Mouse (Mus musculus): ENCODE results near the gene Nfatc2. TPM values are rescaled to one million over a fixed set of nuclear protein-coding genes. Genes with fewer than 3 reads are reported as not detected.

The Nfatc2 gene
- polyA plus RNA-seq, 1 experiment from 2014 or later: 0.03 TPM

DNA sequence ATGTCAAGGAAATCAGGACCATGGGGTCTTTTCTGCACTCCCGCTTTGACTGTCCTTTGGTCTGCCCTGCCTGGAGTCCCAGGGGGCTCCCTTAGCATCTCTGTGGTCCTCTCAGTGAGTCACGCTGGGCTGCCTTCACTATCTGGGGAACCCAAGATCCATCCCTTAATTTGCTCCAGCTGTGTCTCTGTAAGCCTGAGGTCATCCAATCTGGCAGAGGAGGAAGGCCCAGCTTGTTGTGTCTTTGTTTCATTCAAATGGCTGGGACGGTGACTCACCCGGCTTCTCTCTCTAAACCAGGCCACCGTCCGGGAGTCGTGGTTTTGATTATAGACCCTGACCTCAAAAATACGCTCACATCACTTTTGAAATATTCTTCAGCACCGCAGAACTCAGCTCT is 135.4 kb downstream of the Nfatc2 start:
- ChIA-PET CTCF (interaction anchor here (5.6 kb wide), 1 partner anchor 164 kb away, joined by 38 read pairs; no protein-coding TSS in a partner anchor), POLR2A (no interaction called here)
- no peak for TF ChIP-seq CTCF (IDR thresholded peaks at IDR 0.05)
- DNase-seq (ENCODE audit: low read depth, low spot score) (peak; percentile 72), ATAC-seq (peak; percentile 55)
- in situ Hi-C loops (cut with MboI; ENCODE audit: low pct_unique_long_range_greater_than_20kb): loop anchor here (5.0 to 25.0 kb wide), 3 partner anchors 81 to 421 kb away; no protein-coding TSS in a partner anchor
- no peaks in the 10 kb centered on the region for H3K27me3 ChIP-seq

- in situ Hi-C loops (cut with MboI; ENCODE audit: low pct_unique_long_range_greater_than_20kb): loop anchor here (5.0 to 25.0 kb wide), 3 partner anchors 82 to 422 kb away; no protein-coding TSS in a partner anchor
- DNase-seq (ENCODE audit: low read depth, low spot score): no peak
Observed at GRCm38 (mm10) chr2:168465646-168466045, 135.8 kb downstream of the Nfatc2 start.

DNA sequence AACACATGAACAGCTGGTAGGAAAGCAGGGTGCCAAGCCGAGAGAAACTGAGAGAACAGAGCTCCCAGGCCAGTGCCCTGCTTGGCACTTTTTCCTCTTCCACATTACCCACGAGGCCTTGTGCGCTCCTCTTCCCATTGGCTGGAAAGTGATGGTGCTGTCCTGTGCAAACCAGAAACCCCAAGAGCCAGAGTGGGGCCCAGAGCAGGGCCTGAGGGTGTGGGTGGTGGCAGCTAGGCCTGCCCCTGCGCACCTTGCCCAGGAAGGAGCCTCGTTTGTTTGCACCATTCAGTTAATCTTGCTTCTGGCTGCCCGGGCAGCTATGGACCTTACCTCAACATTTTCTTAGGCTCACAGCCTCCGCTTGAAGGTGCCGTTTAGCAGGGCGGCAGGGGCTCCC is 139.6 kb downstream of the Nfatc2 start:
- TF ChIP-seq CTCF (IDR thresholded peaks at IDR 0.05): no peak
- POLR2A ChIA-PET: no interaction called here
- ATAC-seq: no peak
- CTCF ChIA-PET: no interaction called here
- DNase-seq (ENCODE audit: low read depth, low spot score): no peak
- in situ Hi-C loops (cut with MboI; ENCODE audit: low pct_unique_long_range_greater_than_20kb): loop anchor here (25.0 kb wide), 1 partner anchor 425 kb away; no protein-coding TSS in a partner anchor
- no peaks in the 10 kb centered on the region for H3K27me3 ChIP-seq

More at GRCm38 (mm10) chr2:168465646-168466045, 135.8 kb downstream of the Nfatc2 start:
- ATAC-seq: no peak
- CTCF ChIA-PET: interaction anchor here (5.6 kb wide), 1 partner anchor 165 kb away, joined by 38 read pairs; no protein-coding TSS in a partner anchor
- POLR2A ChIA-PET: no interaction called here
- H3K27me3 ChIP-seq: no peaks in the 10 kb centered on the region
- TF ChIP-seq CTCF (IDR thresholded peaks at IDR 0.05): no peak

DNA sequence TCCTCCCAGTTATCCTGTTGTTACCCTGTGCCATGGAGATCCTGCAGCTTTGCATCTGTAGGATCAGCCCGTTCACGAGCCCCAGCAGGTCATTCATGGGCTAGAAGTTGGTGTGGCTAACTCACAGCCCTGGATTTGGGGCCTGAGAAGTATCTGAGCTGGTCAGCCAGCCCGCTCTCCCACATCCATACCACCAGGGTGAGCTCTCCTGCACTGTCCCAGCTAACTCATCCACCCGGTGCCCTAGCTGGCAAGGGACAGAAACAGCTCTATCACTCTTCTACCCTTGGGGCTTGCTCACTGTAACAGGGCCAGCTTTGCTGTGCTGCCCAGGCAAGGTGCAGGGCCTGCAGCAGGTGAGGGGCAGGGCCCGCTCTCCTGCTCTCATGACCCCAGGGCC is 141.8 kb downstream of the Nfatc2 start:
- no peak for DNase-seq (ENCODE audit: low read depth, low spot score)
- ChIA-PET CTCF (interaction anchor here (0.8 to 2.2 kb wide), 4 partner anchors 9 to 260 kb away, joined by 3 to 8 read pairs (median 4); no protein-coding TSS in a partner anchor), POLR2A (interaction anchor here (1.4 kb wide), 1 partner anchor 166 kb away, joined by 4 read pairs; no protein-coding TSS in a partner anchor)
- ATAC-seq: no peak
- in situ Hi-C loops (cut with MboI; ENCODE audit: low pct_unique_long_range_greater_than_20kb): loop anchor here (25.0 kb wide), 1 partner anchor 428 kb away; no protein-coding TSS in a partner anchor
- no peaks in the 10 kb centered on the region for H3K27me3 ChIP-seq
- no peak for TF ChIP-seq CTCF (IDR thresholded peaks at IDR 0.05)

DNA sequence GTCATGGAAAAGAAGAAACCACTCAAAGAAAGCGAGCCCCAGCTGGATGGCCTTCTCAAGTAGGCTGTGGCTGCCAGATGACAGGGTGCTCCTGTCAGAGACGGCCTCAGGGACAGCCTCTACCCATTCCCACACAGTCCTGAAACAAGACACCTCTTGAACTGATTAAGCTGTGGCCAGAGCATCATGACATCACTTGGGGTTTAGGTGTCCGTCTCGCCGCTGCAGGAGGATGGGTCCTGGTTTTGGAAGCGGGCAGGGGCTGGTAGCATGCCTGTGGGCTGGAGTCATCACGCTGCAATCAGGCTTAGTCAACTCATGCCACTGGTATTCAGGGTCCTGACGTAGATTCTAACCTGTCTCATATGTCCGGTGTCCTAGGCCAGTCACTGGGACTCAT is 142.9 kb downstream of the Nfatc2 start:
- DNase-seq (ENCODE audit: low read depth, low spot score): peak; percentile 83
- CTCF ChIA-PET: interaction anchor here (1.3 to 2.2 kb wide), 2 partner anchors 14 to 258 kb away, joined by 3 to 8 read pairs; no protein-coding TSS in a partner anchor
- no peak for TF ChIP-seq CTCF (IDR thresholded peaks at IDR 0.05)
- POLR2A ChIA-PET: no interaction called here
- peak; percentile 80 for ATAC-seq
- in situ Hi-C loops (cut with MboI; ENCODE audit: low pct_unique_long_range_greater_than_20kb): loop anchor here (25.0 kb wide), 1 partner anchor 429 kb away; no protein-coding TSS in a partner anchor
- no peaks in the 10 kb centered on the region for H3K27me3 ChIP-seq

GRCm38 (mm10) chr2:168451714-168452708 is 149.4 kb downstream of the Nfatc2 start:
- ChIA-PET POLR2A (interaction anchor here (0.6 kb wide), 1 partner anchor 1207 kb away, joined by 3 read pairs; no protein-coding TSS in a partner anchor), CTCF (interaction anchor here (1.6 kb wide), 1 partner anchor 13 kb away, joined by 7 read pairs; no protein-coding TSS in a partner anchor)
- no peaks in the 10 kb centered on the region for H3K27me3 ChIP-seq
- TF ChIP-seq CTCF (IDR thresholded peaks at IDR 0.05): no peak
- in situ Hi-C loops (cut with MboI; ENCODE audit: low pct_unique_long_range_greater_than_20kb): loop anchor here (25.0 kb wide), 1 partner anchor 435 kb away; no protein-coding TSS in a partner anchor
- DNase-seq (ENCODE audit: low read depth, low spot score): no peak
- no peak for ATAC-seq

DNA sequence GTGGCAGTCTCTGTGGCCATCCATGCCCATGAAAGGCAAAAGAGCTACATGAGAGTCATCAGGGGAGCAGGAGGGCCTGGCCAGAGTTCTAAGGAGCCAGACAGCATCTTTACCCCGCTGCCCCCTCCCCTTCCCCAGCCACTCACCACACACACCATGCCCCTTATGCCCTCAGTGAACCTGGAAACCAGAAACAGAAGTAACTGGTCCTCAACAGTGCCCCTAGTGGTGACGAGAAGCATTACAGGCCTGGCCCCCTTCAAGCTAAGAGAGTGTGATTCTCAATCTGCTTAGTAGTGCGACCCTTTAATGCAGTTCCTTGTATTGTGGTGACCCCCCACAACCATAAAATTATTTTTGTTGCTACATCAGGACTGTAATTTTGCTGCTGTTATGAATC is 150.5 kb downstream of the Nfatc2 start:
- in situ Hi-C loops (cut with MboI; ENCODE audit: low pct_unique_long_range_greater_than_20kb): loop anchor here (25.0 kb wide), 1 partner anchor 436 kb away; no protein-coding TSS in a partner anchor
- CTCF ChIA-PET: interaction anchor here (1.6 kb wide), 1 partner anchor 12 kb away, joined by 7 read pairs; no protein-coding TSS in a partner anchor
- no peak for ATAC-seq
- POLR2A ChIA-PET: no interaction called here
- TF ChIP-seq CTCF (IDR thresholded peaks at IDR 0.05): no peak
- no peaks in the 10 kb centered on the region for H3K27me3 ChIP-seq
- DNase-seq (ENCODE audit: low read depth, low spot score): no peak

GRCm38 (mm10) chr2:168448054-168448453 is 153.4 kb downstream of the Nfatc2 start:
- in situ Hi-C loops (cut with MboI; ENCODE audit: low pct_unique_long_range_greater_than_20kb): no loop called here
- ChIA-PET CTCF (interaction anchor here (0.6 to 1.5 kb wide), 3 partner anchors 29 to 196 kb away, joined by 3 to 4 read pairs (median 3); no protein-coding TSS in a partner anchor), POLR2A (no interaction called here)
- no peak for DNase-seq (ENCODE audit: low read depth, low spot score)
- H3K27me3 ChIP-seq: peaks cover 4% of the 10 kb centered on the region
- ATAC-seq: peak; percentile 32
- TF ChIP-seq CTCF (IDR thresholded peaks at IDR 0.05): no peak

DNA sequence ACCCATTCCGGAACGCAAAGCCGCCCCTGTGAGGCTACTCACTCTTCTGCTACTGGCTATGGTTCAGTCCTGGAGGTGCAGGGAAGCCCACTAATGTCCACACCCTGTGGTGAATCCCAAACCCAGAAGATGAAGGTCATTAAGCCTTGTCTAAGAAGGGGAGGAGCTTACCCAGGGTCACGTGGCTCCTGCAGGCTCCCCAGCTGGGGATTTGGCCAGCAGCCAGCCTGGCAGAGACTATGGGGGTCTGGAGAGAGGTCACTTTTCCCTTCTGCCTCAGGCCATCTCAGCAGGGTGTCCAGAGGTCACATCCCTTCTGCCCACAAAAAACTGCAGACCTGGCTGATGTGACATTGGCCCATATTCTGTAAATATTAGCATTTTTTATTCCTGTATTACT is 153.9 kb downstream of the Nfatc2 start:
- H3K27me3 ChIP-seq: peaks cover 4% of the 10 kb centered on the region
- DNase-seq (ENCODE audit: low read depth, low spot score) (no peak), ATAC-seq (no peak)
- POLR2A ChIA-PET: no interaction called here
- no peak for TF ChIP-seq CTCF (IDR thresholded peaks at IDR 0.05)
- CTCF ChIA-PET: interaction anchor here (0.6 to 1.5 kb wide), 2 partner anchors 29 to 195 kb away, joined by 3 to 4 read pairs; no protein-coding TSS in a partner anchor
- in situ Hi-C loops (cut with MboI; ENCODE audit: low pct_unique_long_range_greater_than_20kb): no loop called here

GRCm38 (mm10) chr2:168445211-168445810 is 156.1 kb downstream of the Nfatc2 start:
- no peak for DNase-seq (ENCODE audit: low read depth, low spot score)
- CTCF ChIA-PET: interaction anchor here (0.7 to 2.6 kb wide), 4 partner anchors 13 to 193 kb away, joined by 3 to 10 read pairs (median 6); no protein-coding TSS in a partner anchor
- ATAC-seq: no peak
- in situ Hi-C loops (cut with MboI; ENCODE audit: low pct_unique_long_range_greater_than_20kb): no loop called here
- POLR2A ChIA-PET: no interaction called here
- peak; percentile 94 for TF ChIP-seq CTCF (IDR thresholded peaks at IDR 0.05)
- peaks cover 4% of the 10 kb centered on the region for H3K27me3 ChIP-seq
